Mouse (Mus musculus) left cerebral cortex, adult 8-10 months (tissue): Measurements from ENCODE around the gene Trh. TPM values are rescaled to one million over a fixed set of nuclear protein-coding genes. Genes with fewer than 3 reads are reported as not detected.

Experiments used
- DNase-seq, 2 experiments: peaks; one replicate each; pipeline ENCODE4 v3.0.0; 2022; ENCODE audit warnings: low spot score in 2 of 2
- total RNA-seq, 4 experiments: library from RNA; stranded (reverse); gene quantifications; 2 replicates each; pipeline ENCODE4 v1.2.4; 2022

Trh gene
- total RNA-seq, 4 experiments from 2014 or later, result 2.5 to 8.4 (median 7.8) TPM

GRCm38 (mm10) chr6:92224981-92225380 is 19.5 kb downstream of the Trh start:
- DNase-seq, result peak in 1 of 2 experiments; percentile 19

- DNase-seq, result no peak
Measured at GRCm38 (mm10) chr6:92222021-92222420, 22.4 kb downstream of the Trh start.

- no peak for DNase-seq
Measured at GRCm38 (mm10) chr6:92221604-92222003, 22.8 kb downstream of the Trh start.

GRCm38 (mm10) chr6:92219445-92219844 is 25.0 kb downstream of the Trh start:
- DNase-seq, result no peak

GRCm38 (mm10) chr6:92214773-92215449 is 29.5 kb downstream of the Trh start, which contains the start of gene Rbsn:
Rbsn (minus strand) TSS chr6:92214925.
- DNase-seq, result peak; percentile 77 to 90

- no peak for DNase-seq
Measured at GRCm38 (mm10) chr6:92214055-92214772, 30.2 kb downstream of the Trh start.

GRCm38 (mm10) chr6:92199414-92199813 is 45.0 kb downstream of the Trh start:
- no peak for DNase-seq

Other genes starting within 250 kb of the Trh start
- 100 to 1,000 TPM in 2 of 4 experiments, 10 to 100 TPM in 2; 95.4 to 112 (median 101) TPM for gene Nr2c2, start 153.3 kb downstream of the Trh start, total RNA-seq
- 10 to 100 TPM; 44.6 to 59.2 (median 48.9) TPM for gene Mrps25, start 60.6 kb downstream of the Trh start, total RNA-seq
- gene Rbsn, start 29.7 kb downstream of the Trh start, total RNA-seq, result 10 to 100 TPM; 38.0 to 42.8 (median 40.1) TPM